Mouse (Mus musculus) C2C12 (cell line): ENCODE data around the gene Myh9. TPM values are rescaled to one million over a fixed set of nuclear protein-coding genes. Genes with fewer than 3 reads are reported as not detected.

Experiments used
- H3K27me3 ChIP-seq: one replicate; pipeline ENCODE4 v1.6.1; 2011; ENCODE audit not compliant: control insufficient read depth, insufficient read depth, insufficient read length
- H3K36me3 ChIP-seq: one replicate; pipeline ENCODE4 v1.6.1; 2011; ENCODE audit not compliant: control insufficient read depth, insufficient read depth
- H3K4me3 ChIP-seq: one replicate; pipeline ENCODE4 v1.5.1; 2011; ENCODE audit warnings: mild to moderate bottlenecking, control low read depth; ENCODE audit not compliant: poor library complexity, insufficient read depth, severe bottlenecking
- H3K79me2 ChIP-seq: one replicate; pipeline ENCODE4 v1.6.1; 2011; ENCODE audit not compliant: control insufficient read depth, insufficient read depth
- H3K79me3 ChIP-seq: one replicate; pipeline ENCODE4 v1.6.1; 2011; ENCODE audit warnings: low read depth, control low read depth
- H3ac ChIP-seq: one replicate; pipeline ENCODE3; 2011; ENCODE audit warnings: low read depth; ENCODE audit not compliant: control insufficient read depth, insufficient read length
- CEBPB ChIP-seq: IDR thresholded peaks from one replicate; pipeline ENCODE4 v1.6.1; 2011; ENCODE audit warnings: low read depth, mild to moderate bottlenecking, control low read depth, moderate library complexity
- CTCF ChIP-seq: IDR thresholded peaks from one replicate; pipeline ENCODE4 v1.5.1; 2011; ENCODE audit not compliant: control insufficient read depth, insufficient read depth, insufficient read length
- FOSL1 ChIP-seq: IDR thresholded peaks from one replicate; pipeline ENCODE4 v1.8.0; 2011; ENCODE audit warnings: mild to moderate bottlenecking, low read length; ENCODE audit not compliant: poor library complexity, insufficient read depth, severe bottlenecking
- MAX ChIP-seq: IDR thresholded peaks from one replicate; pipeline ENCODE4 v1.6.1; 2011; ENCODE audit warnings: mild to moderate bottlenecking, control low read depth
- MYOD1 ChIP-seq: IDR thresholded peaks from one replicate; pipeline ENCODE4 v1.6.1; 2011; ENCODE audit warnings: low read depth; ENCODE audit not compliant: control insufficient read depth, insufficient read length
- MYOG ChIP-seq: IDR thresholded peaks from one replicate; pipeline ENCODE4 v1.6.1; 2011; ENCODE audit not compliant: control insufficient read depth, insufficient read length; ENCODE audit errors: extremely low read depth
- USF1 ChIP-seq: IDR thresholded peaks from one replicate; pipeline ENCODE4 v1.6.1; 2011; ENCODE audit warnings: low read depth, mild to moderate bottlenecking, control low read depth, moderate library complexity
- polyA plus RNA-seq: library from polyadenylated mRNA; unstranded; fragments of >200 nt; fragmentation: generic; extraction: Trizol; gene quantifications from one replicate; pipeline ENCODE4 v1.2.1, GENCODE M21; 2012; ENCODE audit warnings: missing spikeins

Gene Myh9
- polyA plus RNA-seq, 1 experiment, result 580 TPM

DNA sequence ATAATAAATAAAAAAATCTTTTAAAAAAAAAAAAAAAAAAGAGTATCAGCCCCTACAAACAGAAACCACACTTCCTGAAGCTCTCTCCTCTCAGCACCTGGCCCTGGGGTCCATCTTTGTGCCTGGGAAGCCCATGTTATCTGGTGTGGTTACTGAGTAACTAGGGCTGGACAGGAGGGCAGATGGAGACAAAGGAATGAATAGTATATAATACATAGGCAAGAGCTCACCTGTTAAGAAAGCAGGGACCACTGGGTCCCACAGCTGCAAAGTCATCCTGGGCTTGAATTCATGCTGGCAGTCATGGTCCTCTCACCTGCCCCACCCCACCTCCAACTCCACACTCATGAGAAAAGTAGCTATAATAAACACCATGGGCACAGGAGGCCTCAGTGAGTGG lies 8.9 kb downstream of the Myh9 start:
- Histone ChIP-seq H3K79me3 (peaks cover 99% of the 10 kb centered on the region), H3K4me3 (no peak overlapping the region), H3ac (no peak overlapping the region), H3K36me3 (peaks cover 92% of the 10 kb centered on the region), H3K79me2 (peaks cover 100% of the 10 kb centered on the region), H3K27me3 (no peaks in the 10 kb centered on the region)
- TF ChIP-seq MYOG (no peak), USF1 (no peak), MAX (no peak), FOSL1 (no peak), CEBPB (no peak), MYOD1 (no peak), CTCF (no peak)

- peaks cover 100% of the 10 kb centered on the region for H3K79me2 ChIP-seq
- no peak overlapping the region for H3K4me3 ChIP-seq
- H3K36me3 ChIP-seq, result peaks cover 92% of the 10 kb centered on the region
- TF ChIP-seq MYOG (no peak), MAX (no peak), MYOD1 (no peak), CTCF (no peak), FOSL1 (no peak), CEBPB (no peak), USF1 (no peak)
- H3ac ChIP-seq, result no peak overlapping the region
- no peaks in the 10 kb centered on the region for H3K27me3 ChIP-seq
- H3K79me3 ChIP-seq, result peaks cover 99% of the 10 kb centered on the region
Measured at GRCm38 (mm10) chr15:77832458-77832904, 9.5 kb downstream of the Myh9 start.

DNA sequence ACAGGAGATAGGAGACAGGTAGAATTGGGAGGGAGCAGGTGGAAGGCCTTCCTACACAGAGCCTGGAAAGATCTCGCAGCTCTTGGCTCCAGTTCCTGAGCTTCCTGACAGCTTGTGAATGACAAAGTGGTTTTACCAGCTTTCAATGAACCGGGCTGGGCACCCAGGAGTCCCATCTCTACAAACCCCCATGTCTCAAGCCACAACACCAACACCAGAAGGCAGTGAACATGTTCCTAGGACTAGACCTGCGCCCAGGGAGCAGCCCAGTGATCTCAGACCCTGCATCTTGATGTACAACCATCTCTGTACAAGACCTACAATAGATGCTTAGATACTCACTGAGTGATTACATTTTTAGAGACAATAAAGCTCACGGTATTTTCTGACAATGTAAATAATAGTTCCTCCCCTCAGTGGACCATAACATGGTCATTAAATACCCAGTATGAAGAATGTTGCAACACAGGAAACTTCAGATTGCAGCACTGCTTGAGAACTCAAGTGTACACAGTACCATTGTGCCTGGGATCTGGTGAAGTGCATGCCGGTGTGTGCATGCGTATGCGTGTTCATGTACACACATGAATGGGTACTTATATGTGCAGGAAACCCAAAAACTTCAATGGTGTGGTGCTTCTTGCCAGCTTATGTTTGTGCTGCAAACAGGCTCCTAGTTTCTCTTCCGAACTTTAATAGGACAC lies 10.1 kb downstream of the Myh9 start:
- TF ChIP-seq CEBPB, result peak; percentile 46
- TF ChIP-seq MYOG, result no peak
- H3K27me3 ChIP-seq, result no peaks in the 10 kb centered on the region

GRCm38 (mm10) chr15:77831138-77831579 lies 10.8 kb downstream of the Myh9 start:
- Histone ChIP-seq H3K79me3 (peaks cover 98% of the 10 kb centered on the region), H3ac (no peak overlapping the region), H3K79me2 (peaks cover 100% of the 10 kb centered on the region), H3K27me3 (no peaks in the 10 kb centered on the region), H3K36me3 (peaks cover 94% of the 10 kb centered on the region), H3K4me3 (no peak overlapping the region)
- no peak for TF ChIP-seq MYOD1
- no peak for TF ChIP-seq CEBPB
- no peak for TF ChIP-seq CTCF
- TF ChIP-seq FOSL1, result no peak
- no peak for TF ChIP-seq MAX
- no peak for TF ChIP-seq USF1
- no peak for TF ChIP-seq MYOG

More for the DNA sequence above, 10.1 kb downstream of the Myh9 start:
- peaks cover 100% of the 10 kb centered on the region for H3K79me2 ChIP-seq
- H3K79me3 ChIP-seq, result peaks cover 99% of the 10 kb centered on the region
- H3ac ChIP-seq, result no peak overlapping the region
- peaks cover 91% of the 10 kb centered on the region for H3K36me3 ChIP-seq
- H3K4me3 ChIP-seq, result no peak overlapping the region

GRCm38 (mm10) chr15:77830481-77831137 lies 11.4 kb downstream of the Myh9 start:
- Histone ChIP-seq H3K27me3 (no peaks in the 10 kb centered on the region), H3K36me3 (peaks cover 96% of the 10 kb centered on the region), H3K4me3 (no peak overlapping the region), H3K79me3 (peaks cover 98% of the 10 kb centered on the region), H3K79me2 (peaks cover 100% of the 10 kb centered on the region), H3ac (no peak overlapping the region)
- TF ChIP-seq CTCF (no peak), CEBPB (no peak), USF1 (no peak), FOSL1 (no peak), MYOG (no peak), MYOD1 (no peak), MAX (no peak)

GRCm38 (mm10) chr15:77829542-77829941 lies 12.4 kb downstream of the Myh9 start:
- Histone ChIP-seq H3ac (no peak overlapping the region), H3K79me2 (peaks cover 100% of the 10 kb centered on the region), H3K27me3 (no peaks in the 10 kb centered on the region), H3K36me3 (peaks cover 96% of the 10 kb centered on the region), H3K4me3 (no peak overlapping the region), H3K79me3 (peaks cover 98% of the 10 kb centered on the region)
- no peak for TF ChIP-seq CTCF
- no peak for TF ChIP-seq CEBPB
- TF ChIP-seq MYOG, result no peak
- no peak for TF ChIP-seq USF1
- no peak for TF ChIP-seq FOSL1
- no peak for TF ChIP-seq MAX
- no peak for TF ChIP-seq MYOD1
